Mouse (Mus musculus): Measurements from ENCODE around the gene Ltbp4.

DNA sequence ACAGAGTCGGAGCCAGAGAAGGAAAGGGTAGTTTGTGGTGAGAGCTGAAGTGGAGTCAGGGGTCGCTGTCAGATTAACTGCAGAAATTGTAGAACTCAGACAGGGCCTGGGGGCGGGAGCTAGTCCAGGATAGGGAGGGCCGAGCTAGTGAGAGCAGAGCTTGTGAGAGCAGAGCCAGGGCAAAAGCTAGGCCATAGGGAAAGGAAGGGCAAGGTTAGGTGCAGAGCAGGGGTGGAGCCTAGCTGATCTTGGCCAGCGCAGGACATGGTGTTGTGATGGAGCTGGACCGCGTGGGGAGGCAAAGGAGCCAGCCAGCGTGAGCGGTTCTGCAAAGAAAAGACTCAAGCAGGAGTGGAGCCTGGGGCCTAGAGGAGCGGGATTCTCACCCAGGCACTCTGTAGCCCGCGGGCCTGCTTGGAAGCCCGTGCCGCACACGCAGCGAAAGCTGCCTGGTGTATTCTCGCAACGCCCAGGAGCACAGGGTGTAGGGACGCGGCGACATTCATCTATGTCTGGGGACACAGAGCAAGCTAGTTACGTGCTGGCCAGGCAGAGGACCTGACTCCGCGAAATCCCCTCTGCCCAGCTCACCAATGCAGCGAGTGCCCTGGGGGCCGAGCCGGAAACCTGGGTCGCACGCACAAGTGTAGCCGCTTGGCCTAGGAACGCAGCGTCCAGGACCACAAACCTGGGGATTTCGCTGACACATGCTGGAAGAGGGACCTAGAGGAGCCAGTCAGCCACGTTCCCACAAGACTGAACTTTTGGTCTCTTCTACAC is 11.2 kb downstream of the Ltbp4 start:
- TF ChIP-seq CTCF (IDR thresholded peaks at IDR 0.05; ENCODE audit: low read depth) = no peak
- TF ChIP-seq EP300 (IDR thresholded peaks at IDR 0.05; ENCODE audit: low read depth) = no peak

All from liver, postnatal 0 days (tissue).